Mouse (Mus musculus): Measurements from ENCODE around the gene Ddrgk1.

Gene Ddrgk1
- long read RNA-seq, experiment 1, transcript Ddrgk1-201 (9 exons, 1,238 nt), result major isoform, 224 of 283 reads
- long read RNA-seq, experiment 1, partial matches to known transcripts, result 33 of 283 reads
- long read RNA-seq, experiment 1, other reads (novel, unspliced or antisense), result 26 of 283 reads
- long read RNA-seq, experiment 2, transcript Ddrgk1-201 (9 exons, 1,238 nt), result major isoform, 283 of 338 reads
- long read RNA-seq, experiment 2, partial matches to known transcripts, result 33 of 338 reads
- long read RNA-seq, experiment 2, other reads (novel, unspliced or antisense), result 22 of 338 reads

DNA sequence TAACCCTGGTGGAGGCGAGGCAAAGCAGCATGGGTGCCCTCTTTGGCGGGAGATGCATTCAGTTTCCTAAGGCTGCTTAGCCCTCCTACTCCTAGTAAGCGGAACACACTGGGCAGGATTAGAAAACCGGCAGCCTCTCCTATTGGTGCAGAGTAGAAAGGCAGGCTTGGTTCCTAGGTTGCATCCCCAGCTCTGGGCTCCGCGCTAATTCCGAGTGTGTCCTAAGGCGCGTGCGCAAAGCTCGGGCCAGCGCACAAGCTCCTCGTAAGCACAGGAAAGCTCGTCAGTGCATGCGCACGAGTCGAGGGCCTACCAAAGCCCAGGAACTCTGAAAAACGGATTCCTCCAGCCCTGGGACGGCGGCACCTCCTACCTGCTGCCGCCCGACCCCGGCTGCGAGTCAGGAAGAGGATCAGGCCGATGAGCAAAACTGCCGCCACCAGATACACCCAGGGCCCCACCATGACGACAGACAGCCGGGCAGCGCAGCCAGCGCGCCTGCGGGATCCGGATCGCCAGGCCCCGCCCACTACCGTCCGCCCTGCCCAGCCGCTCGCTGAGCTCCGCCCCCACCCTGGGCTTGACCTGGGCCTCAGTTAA, at the start of gene Ddrgk1:
Gene Ddrgk1, minus strand, starts transcription at position 558 of the 600 bp plus-strand sequence.
- intact Hi-C loops (cut with DNase I), result loop anchor here (10.0 kb wide), 1 partner anchor 49 kb away; no protein-coding TSS in a partner anchor

GRCm38 (mm10) chr2:130707057-130707456, 42.6 kb upstream of the Ddrgk1 start:
- intact Hi-C loops (cut with DNase I), result no loop called here

- intact Hi-C loops (cut with DNase I), result no loop called here
Observed at GRCm38 (mm10) chr2:130706602-130707001, 42.1 kb upstream of the Ddrgk1 start.

GRCm38 (mm10) chr2:130705178-130705577, 40.7 kb upstream of the Ddrgk1 start:
- intact Hi-C loops (cut with DNase I), result no loop called here

DNA sequence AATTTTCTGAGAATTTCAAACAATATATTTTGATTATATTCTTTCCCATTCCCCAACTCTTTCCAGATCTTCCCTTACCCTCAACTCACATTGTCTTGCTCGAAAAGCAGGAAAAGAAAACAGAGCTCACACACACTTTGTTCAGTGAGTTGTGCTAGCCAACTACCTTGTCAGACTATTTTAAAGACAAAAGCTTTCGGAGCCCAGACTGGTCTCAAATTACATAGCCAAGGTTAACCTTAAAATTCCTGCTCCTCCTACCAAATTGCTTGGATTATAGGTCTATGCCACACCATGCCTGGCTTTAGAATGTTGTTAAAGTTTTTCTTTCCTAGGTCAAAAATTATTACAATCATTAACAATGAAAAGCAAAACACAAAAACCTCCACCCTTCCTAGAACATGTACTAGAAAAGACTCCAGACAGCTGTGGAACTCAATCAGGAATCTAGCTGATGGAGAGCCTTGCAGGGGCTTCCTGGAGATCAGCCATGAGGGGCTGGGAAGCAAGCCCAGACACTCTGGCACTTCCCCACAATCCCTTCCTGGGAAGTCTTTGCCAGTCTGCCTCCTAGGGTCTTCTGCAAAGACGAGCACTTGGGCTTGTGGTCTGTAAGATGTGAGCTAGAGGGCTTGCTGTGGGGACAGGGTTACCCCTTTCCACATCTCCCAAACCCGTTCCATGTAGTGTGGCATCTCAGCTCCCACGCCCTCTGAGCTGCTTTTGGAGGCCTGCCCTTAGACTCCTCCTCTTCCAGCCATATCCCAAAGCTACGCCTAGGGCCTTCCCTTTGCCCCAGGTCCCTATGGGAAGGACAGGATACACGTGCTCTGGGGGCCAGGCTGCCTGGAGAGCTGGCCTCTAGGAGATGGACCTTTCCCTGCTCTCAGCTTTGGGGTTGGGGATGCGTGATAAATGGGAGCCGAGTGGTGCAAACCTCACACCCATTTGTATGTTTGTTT, 39.9 kb upstream of the Ddrgk1 start:
- intact Hi-C loops (cut with DNase I), result loop anchor here (5.0 kb wide), 1 partner anchor 48 kb away; no protein-coding TSS in a partner anchor

DNA sequence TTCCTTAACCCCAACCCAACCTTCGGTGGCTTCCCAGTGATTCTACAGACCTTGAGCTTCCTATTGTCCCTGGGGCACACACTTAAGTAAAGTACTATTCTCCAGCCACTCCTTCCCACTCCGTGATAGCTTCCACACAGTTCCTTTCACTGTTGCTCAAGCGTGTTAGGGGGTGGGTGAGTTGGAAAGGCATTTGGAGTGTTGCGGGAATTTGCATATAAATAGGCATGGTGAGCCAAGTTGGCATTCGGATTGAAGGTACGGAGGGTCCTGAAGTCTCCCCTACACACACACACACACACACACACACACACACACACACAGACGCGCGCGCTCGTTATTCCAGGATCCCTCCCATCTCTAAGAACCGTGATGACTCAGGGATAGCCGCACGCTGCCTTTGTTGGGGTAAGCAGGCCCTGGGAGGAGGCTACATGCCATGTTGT, 33.4 kb upstream of the Ddrgk1 start:
- intact Hi-C loops (cut with DNase I), result no loop called here

DNA sequence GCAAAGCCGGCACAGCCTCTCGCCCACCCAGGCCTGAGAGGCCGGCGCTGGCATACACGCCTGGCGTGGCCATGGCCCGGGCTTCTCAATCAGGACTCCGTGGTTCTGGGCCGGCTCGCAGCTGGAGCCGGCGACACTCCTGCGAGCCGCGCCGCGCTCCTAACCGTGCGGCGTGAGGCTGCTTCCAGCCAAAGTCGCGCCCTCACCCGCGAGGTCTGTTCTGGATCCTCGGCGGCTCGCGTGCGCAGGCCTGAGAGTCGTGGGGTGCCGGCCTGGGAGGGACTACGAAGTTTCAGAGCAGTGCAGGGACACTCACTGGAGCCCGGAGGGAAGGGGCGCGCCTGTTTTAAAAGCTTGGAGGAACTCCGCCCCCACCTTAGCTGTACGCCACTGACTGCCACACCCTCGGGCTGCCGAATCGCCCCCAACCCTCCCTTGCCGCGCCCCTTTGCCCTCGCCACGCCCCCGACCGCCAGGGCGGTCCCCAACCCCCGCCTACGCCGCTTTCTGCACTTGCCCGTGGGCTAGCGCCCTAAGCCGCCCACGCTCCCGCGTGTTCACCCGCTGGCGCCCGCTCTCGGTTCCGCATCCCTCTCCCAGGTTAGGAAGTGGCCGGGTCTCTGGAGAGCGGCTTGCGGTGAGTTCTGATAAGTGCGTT, 32.8 kb upstream of the Ddrgk1 start, which contains the start of gene Slc4a11:
Gene Slc4a11, minus strand, starts transcription at position 367 of the 658 bp plus-strand sequence.
- intact Hi-C loops (cut with DNase I), result no loop called here

- intact Hi-C loops (cut with DNase I), result no loop called here
Observed at GRCm38 (mm10) chr2:130696700-130697152, 32.3 kb upstream of the Ddrgk1 start.

DNA sequence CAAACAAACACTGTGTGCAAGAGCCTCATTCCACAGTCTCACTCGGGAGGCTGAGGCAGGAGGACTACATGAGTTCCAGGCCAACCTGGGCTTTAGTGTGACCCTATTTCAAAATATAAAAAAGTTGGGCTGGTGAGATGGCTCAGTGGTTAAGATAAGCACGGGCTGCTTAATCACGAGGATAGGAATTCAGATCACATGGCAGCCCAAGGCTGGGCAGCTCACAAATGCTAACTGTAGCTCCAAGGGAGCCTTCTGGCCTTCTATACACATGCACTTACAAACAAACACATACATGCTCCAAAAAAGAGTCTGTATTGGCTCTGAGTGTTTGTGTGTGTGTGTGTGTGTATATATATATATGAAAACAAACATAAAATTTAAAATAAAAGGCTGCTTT, 29.1 kb upstream of the Ddrgk1 start:
- intact Hi-C loops (cut with DNase I), result no loop called here

GRCm38 (mm10) chr2:130689011-130689410, 24.6 kb upstream of the Ddrgk1 start:
- intact Hi-C loops (cut with DNase I), result no loop called here

DNA sequence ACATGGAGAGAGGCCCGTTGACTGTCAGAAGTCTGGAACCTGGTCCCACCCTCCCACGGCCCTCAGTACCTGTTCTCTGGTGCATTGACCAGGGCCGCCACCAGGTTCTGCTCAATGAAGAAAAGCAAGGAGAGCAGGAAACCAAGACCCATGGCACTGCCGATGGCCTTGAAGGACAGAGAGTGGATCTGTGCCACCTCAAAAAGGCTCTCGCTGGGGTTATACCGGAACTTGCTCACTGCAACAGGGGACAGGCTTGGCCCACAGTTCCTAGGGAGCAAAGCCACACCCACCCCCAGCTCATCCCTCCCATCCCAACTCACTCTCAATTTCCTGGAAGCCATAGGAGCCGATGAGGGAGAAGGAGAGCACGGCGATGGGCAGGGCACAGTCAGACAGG, 21.0 kb upstream of the Ddrgk1 start:
- intact Hi-C loops (cut with DNase I), result no loop called here

GRCm38 (mm10) chr2:130681531-130681930, 17.1 kb upstream of the Ddrgk1 start:
- intact Hi-C loops (cut with DNase I), result no loop called here

- intact Hi-C loops (cut with DNase I), result no loop called here
Observed at GRCm38 (mm10) chr2:130679899-130680298, 15.4 kb upstream of the Ddrgk1 start.

DNA sequence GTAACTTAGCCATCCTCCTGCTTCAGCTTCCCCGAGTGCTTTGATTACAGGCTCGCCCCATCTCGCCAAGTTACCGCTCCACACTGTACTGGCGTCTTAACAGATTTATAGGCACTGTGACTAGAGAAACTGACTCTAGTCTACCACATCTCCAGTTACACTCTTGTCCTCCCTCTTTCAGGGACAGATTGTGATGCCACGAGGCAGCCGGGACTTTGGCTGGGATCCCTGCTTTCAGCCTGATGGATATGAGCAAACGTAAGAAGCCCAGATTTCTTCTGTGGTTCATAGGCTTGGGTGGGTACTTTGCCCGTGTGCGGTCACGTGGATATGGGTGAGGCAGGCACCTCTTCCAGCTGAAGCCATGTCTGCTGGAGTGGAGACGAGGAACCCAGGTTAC, 14.7 kb upstream of the Ddrgk1 start:
- intact Hi-C loops (cut with DNase I), result no loop called here

DNA sequence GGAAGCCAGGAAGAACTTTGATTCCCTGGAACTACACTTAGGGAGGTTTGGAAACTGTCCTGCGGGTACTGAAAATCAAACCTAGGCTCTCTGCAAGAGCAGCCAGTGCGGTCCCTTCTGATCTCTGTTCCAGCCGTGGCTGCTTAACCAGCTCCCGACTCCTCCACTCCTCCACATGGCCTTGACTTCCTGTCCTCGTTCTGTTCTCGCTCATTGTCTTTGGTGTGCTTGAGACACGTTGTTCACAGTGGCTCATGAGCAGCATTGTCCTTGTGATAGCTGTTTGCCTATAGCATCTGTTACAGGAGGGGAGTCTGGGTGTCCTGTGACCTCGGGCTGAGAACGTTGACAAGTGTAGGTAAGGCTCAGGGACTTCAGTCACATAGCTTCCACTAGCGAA, 12.8 kb upstream of the Ddrgk1 start:
- intact Hi-C loops (cut with DNase I), result no loop called here

- intact Hi-C loops (cut with DNase I), result loop anchor here (10.0 kb wide), 1 partner anchor 53 kb away; no protein-coding TSS in a partner anchor
Observed at GRCm38 (mm10) chr2:130667559-130667958, 3.1 kb upstream of the Ddrgk1 start, which contains the start of gene Itpa. Gene Itpa (plus strand): TSS chr2:130667610.

GRCm38 (mm10) chr2:130663342-130663741, 1.1 kb downstream of the Ddrgk1 start:
- intact Hi-C loops (cut with DNase I), result loop anchor here (10.0 kb wide), 1 partner anchor 49 kb away; no protein-coding TSS in a partner anchor

- intact Hi-C loops (cut with DNase I), result no loop called here
Observed at GRCm38 (mm10) chr2:130658530-130658929, 5.9 kb downstream of the Ddrgk1 start.

- intact Hi-C loops (cut with DNase I), result no loop called here
Observed at GRCm38 (mm10) chr2:130657541-130657940, 6.9 kb downstream of the Ddrgk1 start.

DNA sequence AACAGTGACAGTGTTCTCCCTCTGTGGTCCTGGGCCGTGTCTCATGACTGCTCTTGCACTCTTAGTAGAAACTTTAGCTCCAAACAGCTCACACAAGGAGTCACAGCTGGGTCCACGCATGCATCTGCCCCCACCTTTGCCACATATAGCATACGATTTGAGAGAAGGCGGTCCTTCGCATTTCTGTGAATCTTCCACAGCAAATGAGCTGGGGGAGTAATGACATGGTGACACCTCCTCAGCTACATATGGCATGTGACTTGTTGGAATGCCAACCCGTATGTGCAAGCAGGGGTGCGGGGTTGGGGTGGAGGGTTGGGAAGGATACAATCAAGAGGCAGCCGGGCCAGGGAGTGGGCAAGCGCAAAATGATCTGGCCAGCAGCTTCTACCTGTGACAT, 7.9 kb downstream of the Ddrgk1 start:
- intact Hi-C loops (cut with DNase I), result no loop called here

Data from adrenal gland (tissue).